Mouse (Mus musculus): ENCODE results near the gene Serpina3f.
"Not testable (repeated sequence)": the region's sequence is repeated elsewhere in the genome, so short reads cannot be mapped to it uniquely, and the experiment has no call there.

Gene Serpina3f

DNA sequence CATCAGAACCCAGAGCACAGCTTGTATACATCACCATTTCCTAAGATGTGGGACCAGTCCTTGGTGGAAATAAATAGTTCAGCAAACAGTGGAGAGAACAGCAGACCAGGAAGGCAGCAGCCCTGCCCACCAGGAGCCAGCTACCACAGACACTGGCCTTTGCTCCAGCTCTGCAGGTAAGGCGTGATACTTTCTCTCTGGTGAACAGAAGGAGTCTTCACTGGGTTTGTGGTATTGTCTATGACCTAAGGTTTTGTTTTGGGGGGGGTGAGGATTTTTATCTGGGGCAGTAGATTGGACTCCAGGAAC, at the start of gene Serpina3f:
Gene Serpina3f (plus strand): TSS at position 100 of the 309 bp plus-strand sequence.
- no peak for DNase-seq

DNA sequence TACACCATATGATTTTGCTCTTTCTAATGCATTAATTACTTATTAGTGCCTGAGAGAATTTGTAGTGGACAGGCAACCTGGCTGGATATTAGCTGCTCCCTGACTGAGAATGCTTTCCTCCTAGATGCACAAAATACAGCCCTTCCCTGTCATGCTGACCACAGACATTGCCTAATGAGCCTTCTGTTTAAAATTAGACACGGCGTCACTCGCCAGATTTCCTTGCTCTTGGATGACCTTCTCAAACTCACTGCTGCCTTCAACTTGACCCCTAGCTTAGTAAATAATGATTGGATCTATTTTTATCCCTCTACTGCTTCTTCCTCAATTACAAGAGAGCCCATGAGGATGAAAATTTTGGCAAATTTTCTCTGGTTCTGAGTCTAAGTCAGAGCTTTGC, 39.6 kb upstream of the Serpina3f start:
- no peak for DNase-seq

DNA sequence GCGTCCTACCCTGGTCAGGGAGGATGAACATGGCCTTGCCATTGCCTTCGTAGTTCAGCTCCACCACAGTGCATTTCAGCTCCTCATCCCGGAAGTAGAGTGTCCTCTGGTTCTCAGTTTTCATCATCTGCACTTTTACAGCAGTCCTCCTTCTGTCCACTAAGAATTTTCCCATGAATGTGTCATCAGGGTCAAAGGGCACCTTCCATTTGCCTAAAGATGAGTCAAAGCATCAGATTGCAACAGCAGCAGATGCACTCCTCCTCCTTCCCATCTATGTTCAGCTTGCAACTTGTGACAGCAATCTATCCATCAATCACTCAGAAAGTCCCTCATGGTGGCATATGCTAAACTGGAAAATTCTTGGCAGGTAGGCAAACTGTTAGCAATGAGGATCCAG, 38.7 kb upstream of the Serpina3f start:
- no peak for DNase-seq

DNA sequence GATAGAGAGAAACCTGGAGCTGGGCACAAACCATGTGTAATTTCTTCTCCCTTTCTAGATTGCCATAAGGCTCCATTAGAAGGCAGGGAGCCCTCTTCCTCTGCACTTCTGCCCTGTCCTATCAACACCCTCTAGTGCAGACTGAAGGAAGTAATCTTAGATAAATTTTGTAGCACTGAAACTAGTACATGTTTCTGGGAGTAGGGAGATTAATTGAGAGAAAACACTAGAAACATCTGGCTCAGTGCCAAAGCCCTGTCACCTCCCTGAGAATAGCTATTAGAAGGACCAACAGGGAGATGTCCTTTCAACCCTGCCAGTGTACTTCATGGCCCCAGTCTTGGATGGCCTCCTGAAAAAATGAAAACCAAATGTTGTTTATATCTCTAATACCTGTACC, 35.8 kb upstream of the Serpina3f start:
- no peak for DNase-seq

DNA sequence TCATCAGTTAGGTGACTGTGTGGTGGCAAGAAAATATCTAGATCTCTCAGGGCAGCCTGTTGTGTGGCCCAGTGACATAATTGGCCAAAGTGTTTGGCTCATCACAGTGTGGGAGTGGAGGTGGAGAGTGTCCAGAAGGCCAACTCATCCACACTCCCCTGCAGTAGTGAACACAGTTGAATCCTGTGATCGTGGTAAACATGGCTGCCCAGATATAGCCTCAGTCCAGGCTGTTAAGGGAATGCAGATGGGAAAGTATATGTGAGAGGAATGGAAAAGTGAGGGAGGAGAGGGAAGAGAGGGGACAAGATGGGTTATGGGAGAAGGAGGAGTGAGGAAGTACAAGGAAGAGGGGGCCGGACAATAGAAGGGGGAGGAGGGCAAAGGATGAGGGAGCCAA, 35.4 kb upstream of the Serpina3f start:
- no peak for DNase-seq

DNA sequence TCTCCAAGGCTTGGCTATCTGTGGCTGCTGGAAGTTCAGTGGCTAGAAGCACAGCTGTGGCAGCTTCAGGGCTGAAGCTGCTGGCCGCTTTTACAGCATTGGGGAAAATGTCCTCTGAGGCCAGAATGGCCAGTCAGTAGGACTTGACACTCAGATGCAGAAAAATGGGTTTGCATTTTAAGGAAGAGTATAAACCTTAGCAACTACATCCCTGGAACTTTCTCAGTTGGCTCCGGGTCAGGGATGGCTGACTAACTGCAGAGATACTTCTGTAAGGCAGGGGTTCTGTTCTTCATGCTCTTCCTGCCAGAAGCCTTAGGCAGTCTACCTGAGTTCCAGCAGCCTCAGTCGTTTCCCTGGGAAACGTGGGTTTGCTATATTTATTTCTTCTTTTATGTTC, 29.3 kb upstream of the Serpina3f start:
- no peak for DNase-seq

DNA sequence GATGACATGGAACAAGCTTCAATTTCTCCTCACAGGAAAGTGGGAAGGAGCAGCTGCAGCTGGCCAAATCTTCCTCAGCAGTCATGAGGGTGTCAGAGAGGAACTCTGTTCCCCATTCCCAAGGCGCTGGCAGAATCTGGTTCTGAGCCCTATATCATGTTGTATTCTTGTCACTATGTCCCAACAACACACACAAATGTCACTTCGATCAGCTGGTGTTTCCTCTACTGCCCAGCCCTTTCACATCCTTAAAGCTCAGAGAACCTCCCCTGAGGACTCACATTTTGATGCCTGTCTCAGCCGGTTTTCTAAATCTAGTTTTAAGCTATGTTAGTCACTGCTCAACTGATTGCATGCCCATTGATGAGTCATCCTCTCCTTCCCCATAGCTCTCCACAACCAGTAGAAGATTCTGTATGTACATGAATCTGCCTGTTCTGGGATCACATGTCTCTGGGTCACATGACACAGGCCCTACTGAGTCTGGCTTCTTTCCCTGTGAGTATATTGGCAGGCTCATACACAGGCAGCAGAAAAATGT, 28.2 kb upstream of the Serpina3f start:
- no peak for DNase-seq

- no peak for DNase-seq
Observed at GRCm38 (mm10) chr12:104189246-104189645, 25.1 kb upstream of the Serpina3f start.

GRCm38 (mm10) chr12:104190852-104191251, 23.5 kb upstream of the Serpina3f start:
- DNase-seq, result no peak

- DNase-seq, result no peak
Observed at GRCm38 (mm10) chr12:104209149-104209548, 5.2 kb upstream of the Serpina3f start.

DNA sequence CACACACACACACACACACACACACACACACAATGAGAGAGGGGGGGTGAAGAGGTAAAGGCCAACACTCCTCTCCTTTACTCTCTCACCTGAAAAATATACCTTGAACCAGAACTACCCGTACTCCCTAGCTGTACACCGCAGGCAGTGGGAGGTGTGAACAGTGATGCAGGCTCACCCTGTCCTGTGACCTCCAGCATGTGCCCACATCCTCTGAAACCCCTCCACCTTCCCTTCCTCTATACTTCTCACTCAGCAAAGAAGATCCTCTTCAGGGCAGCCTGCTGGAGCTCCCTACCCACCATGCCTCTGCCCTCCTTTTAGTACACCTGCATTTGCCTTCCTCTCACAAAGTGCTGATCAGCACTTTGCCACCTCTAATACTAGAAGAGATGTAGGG, 4.5 kb upstream of the Serpina3f start:
- no peak for DNase-seq

DNA sequence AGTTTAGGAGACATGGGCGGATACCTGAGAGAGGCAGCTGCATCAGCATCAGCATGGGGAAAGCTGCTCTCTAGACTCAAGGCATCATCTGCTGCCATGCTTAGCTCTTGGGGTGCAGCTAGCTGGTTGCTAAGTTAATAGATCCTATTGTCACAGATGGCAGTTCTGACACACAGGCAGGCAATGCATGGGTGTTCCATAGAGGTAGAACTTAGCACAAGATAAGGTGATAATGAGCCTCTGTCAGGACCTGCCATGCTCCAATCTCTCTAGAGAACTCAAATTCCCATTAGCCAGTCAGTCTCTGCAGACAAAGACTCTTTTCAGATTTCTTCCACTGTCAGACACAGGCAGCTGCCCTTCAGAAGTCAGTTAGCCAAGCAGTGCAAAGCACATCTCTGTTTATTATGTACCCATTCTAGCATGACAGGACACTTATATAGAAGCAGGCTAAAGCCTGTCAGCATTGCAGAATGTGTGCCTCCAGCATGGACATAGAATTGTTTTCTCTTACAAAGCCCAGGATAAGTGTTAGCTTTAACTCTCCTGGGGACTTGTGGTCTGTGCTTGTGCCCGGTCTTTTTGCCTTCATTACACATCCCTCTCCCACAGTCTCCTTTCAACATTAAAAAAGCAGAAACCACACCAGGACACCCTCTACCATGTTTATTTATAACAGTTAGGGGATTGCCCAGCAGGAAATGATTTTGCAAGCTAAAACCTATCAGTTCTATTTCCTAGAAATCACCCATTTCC, 477 bp upstream of the Serpina3f start:
- no peak for DNase-seq

DNA sequence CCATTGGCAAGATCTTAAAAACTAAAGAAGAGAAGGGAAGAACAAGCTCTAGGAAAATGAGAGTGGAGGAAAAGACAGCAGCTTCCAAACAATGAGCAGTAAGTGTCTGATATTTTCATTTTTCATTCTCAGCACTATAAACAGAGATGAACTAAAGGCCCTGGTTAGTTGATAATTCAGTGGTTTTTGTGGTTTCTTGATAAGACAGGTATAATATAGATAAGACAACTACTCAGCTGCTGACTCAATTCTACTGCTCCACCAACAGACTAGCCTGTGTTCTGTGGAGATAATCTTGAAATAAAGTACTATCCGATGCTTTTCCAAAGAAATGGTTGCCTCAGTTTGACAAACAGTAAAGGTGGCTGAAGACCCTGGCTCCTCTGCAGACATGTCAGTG, 905 bp downstream of the Serpina3f start:
- no peak for DNase-seq

- no peak for DNase-seq
Observed at GRCm38 (mm10) chr12:104221616-104222015, 7.3 kb downstream of the Serpina3f start.

- DNase-seq, result no peak
Observed at GRCm38 (mm10) chr12:104223690-104224089, 9.3 kb downstream of the Serpina3f start.

DNA sequence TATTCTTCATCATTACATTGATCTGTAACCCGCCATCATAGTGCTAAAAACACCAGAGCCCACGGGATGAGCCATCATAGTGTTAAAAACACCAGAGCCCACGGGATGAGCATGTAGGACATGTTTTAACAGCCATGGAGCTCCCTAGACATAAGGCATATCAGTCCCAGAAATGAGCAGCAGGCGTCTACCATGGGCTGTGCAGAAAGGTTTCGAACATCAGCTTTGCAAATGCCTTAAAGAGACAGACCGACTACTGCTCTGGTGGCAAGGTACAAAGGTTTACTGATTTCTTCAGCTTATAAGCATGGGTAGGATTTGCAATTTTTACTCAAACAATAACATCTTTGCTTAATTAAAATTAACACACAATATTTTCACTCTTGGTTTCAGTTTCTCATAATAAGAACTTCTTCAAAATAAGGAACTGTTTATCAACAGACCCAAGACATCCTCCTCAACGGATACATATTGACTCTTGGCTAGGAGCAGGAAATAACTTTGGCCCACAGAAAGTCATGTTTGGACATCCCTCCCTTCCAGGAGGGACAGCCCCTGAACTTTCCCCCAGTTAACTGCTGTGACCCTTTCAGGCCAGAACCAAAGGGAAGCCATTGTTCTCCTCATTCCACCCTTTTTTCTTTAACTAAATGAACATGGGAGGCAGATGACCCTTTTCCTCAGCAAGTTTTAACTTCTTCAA, 10.4 kb downstream of the Serpina3f start:
- DNase-seq, result no peak

- DNase-seq, result no peak
Observed at GRCm38 (mm10) chr12:104230762-104231161, 16.4 kb downstream of the Serpina3f start.

GRCm38 (mm10) chr12:104235915-104236314, 21.6 kb downstream of the Serpina3f start, which contains the start of gene Serpina3g:
TSS of gene Serpina3g (plus strand) at chr12:104236245.
- DNase-seq, result no peak

DNA sequence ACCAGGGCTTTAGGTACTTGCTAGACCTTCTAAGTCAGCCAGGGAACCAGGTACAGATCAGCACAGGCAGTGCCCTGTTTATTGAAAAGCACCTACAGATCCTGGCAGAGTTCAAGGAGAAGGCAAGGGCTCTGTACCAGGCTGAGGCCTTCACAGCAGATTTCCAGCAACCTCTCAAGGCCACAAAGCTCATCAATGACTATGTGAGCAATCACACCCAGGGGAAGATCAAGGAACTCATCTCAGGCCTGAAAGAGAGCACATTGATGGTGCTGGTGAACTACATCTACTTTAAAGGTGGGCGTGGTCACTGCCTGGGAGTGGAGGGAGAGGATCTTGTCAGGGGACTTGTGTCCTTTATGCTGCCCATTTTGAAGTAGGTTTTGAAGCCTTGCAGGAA, 23.7 kb downstream of the Serpina3f start:
- not testable (repeated sequence) for DNase-seq

- no peak for DNase-seq
Observed at GRCm38 (mm10) chr12:104243307-104243706, 29.0 kb downstream of the Serpina3f start.

DNA sequence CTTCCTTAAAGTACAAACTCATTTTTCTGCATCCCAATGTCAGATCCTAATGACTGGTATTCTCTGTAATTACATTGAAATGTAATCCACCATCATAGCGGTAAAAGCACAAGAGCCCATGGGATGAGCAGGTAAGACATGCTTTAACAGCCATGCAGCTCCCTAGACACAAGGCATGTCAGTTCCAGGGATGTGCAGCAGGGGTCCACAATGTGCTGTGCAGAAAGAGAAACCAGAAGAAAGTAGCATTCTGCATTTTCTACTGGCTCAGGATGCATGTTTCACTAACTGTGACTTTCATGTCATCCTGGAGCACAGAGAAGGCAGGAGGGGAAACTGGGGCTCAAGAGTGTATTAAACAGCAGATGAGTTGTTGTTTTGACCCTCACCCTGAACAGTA, 30.7 kb downstream of the Serpina3f start:
- DNase-seq, result no peak

DNA sequence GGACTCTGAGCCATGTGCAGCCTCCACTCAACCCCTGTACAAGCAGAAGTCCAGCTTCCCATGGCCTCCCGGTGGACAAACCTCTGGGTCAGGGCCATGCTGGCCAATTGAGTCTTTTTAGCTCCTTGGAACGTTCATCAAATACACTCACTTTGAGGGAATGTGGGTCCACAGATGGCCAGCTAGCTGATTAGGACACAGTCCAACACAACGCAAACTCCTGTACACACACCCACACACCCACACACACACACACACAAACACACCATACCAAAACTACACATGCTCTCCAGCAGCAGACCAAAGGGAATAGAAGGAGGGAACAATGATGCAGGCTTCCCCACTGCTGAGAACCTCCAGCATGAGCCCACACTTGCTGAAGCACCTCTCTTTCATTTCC, 31.3 kb downstream of the Serpina3f start:
- no peak for DNase-seq

GRCm38 (mm10) chr12:104247553-104248002, 33.2 kb downstream of the Serpina3f start:
- DNase-seq, result no peak

GRCm38 (mm10) chr12:104248231-104248630, 33.9 kb downstream of the Serpina3f start:
- DNase-seq, result no peak

Measured in cerebellum, adult 8-10 months (tissue).